Mouse (Mus musculus) CD4-positive, CD25-positive, alpha-beta regulatory T cell (primary cell): ENCODE measurements around the gene Zfp777. TPM values are rescaled to one million over a fixed set of nuclear protein-coding genes. Genes with fewer than 3 reads are reported as not detected.

Experiments
- polyA plus RNA-seq: library from polyadenylated mRNA; unstranded; fragments of 100-300 nt; shearing (Covaris generic); gene quantifications from one replicate; pipeline ENCODE4 v1.2.1, GENCODE M21; 2017

Gene Zfp777
- polyA plus RNA-seq, result 42.5 TPM

GRCm38 (mm10) chr6:48048426-48049272 lies at the start of gene Zfp777:
Gene Zfp777 (minus strand): TSS chr6:48048911.

GRCm38 (mm10) chr6:48086471-48086878 lies 37.8 kb upstream of the Zfp777 start, which contains the start of gene Zfp746:
Gene Zfp746 (minus strand): TSS chr6:48086593.

Other genes starting within 250 kb of the Zfp777 start
- gene Pdia4, start 235.5 kb downstream of the Zfp777 start, polyA plus RNA-seq, result 153 TPM
- 0.28 TPM for gene Zfp786, start 218.0 kb downstream of the Zfp777 start, polyA plus RNA-seq
- 22.1 TPM for gene Zfp398, start 213.2 kb downstream of the Zfp777 start, polyA plus RNA-seq
- gene Zfp282, start 171.7 kb downstream of the Zfp777 start, polyA plus RNA-seq, result 9.9 TPM
- gene Zfp212, start 128.4 kb downstream of the Zfp777 start, polyA plus RNA-seq, result 16.5 TPM
- 26.5 TPM for gene Zfp956, start 95.5 kb downstream of the Zfp777 start, polyA plus RNA-seq
- 55.4 TPM for gene Zfp746, start 37.7 kb upstream of the Zfp777 start, polyA plus RNA-seq